Mouse (Mus musculus) CH12.LX (cell line): ENCODE results near the gene Manea. TPM values are rescaled to one million over a fixed set of nuclear protein-coding genes. Genes with fewer than 3 reads are reported as not detected.
"Not testable (repeated sequence)": the region's sequence is repeated elsewhere in the genome, so short reads cannot be mapped to it uniquely, and the experiment has no call there.

Experiments used
- DNase-seq: peaks from one replicate; pipeline ENCODE4 v3.0.0-alpha.2; 2013; ENCODE audit errors: extremely low read depth
- H3K27ac ChIP-seq: 2 replicates; pipeline ENCODE4 v1.5.1; 2012; ENCODE audit warnings: low read depth, mild to moderate bottlenecking, control low read depth, moderate library complexity; ENCODE audit not compliant: insufficient read depth
- H3K27me3 ChIP-seq: replicated peaks from 2 replicates; pipeline ENCODE3; 2012; ENCODE audit warnings: inconsistent platforms
- H3K36me3 ChIP-seq, 2 experiments: replicated peaks in 1 of 2; 2 replicates each; pipeline versions ENCODE3 to v1.6.1; 2012; ENCODE audit warnings: inconsistent platforms in 1 of 2, low read length in 1 of 2, mild to moderate bottlenecking in 1 of 2, mixed read lengths in 1 of 2, moderate library complexity in 1 of 2; ENCODE audit not compliant: control insufficient read depth in 1 of 2, insufficient read depth in 1 of 2
- H3K4me1 ChIP-seq, 2 experiments: 2 replicates each; pipeline ENCODE4 v1.6.1; 2012; ENCODE audit warnings: inconsistent platforms in 1 of 2, moderate library complexity in 1 of 2; ENCODE audit not compliant: insufficient read depth in 2 of 2, control insufficient read depth in 1 of 2
- H3K4me2 ChIP-seq: 2 replicates; pipeline ENCODE4 v1.6.1; 2012; ENCODE audit warnings: low read depth, mild to moderate bottlenecking, control low read depth; ENCODE audit not compliant: poor library complexity, insufficient read depth, severe bottlenecking
- H3K4me3 ChIP-seq, 3 experiments: fragments of 150-350 bp in 1 of 3; sonication (generic) in 1 of 3; replicated peaks in 1 of 3; 2 replicates each; pipeline versions ENCODE3 to v1.5.1; 2011 to 2012; ENCODE audit warnings: low read depth in 2 of 3, low read length in 2 of 3, mild to moderate bottlenecking in 2 of 3, moderate library complexity in 2 of 3, control low read depth in 1 of 3, improper control_type of control experiment in 1 of 3, inconsistent platforms in 1 of 3, mixed read lengths in 1 of 3; ENCODE audit not compliant: poor library complexity in 1 of 3
- H3K79me2 ChIP-seq: replicated peaks from 2 replicates; pipeline ENCODE4 v1.6.1; 2012; ENCODE audit warnings: mild to moderate bottlenecking, moderate library complexity; ENCODE audit not compliant: control insufficient read depth, poor library complexity, insufficient read depth, severe bottlenecking; ENCODE audit errors: extremely low read depth
- H3K9ac ChIP-seq: 2 replicates; pipeline ENCODE4 v1.6.1; 2012; ENCODE audit warnings: low read depth, mild to moderate bottlenecking, control low read depth, moderate library complexity; ENCODE audit not compliant: insufficient read depth
- H3K9me3 ChIP-seq: replicated peaks from 2 replicates; pipeline ENCODE3; 2012; ENCODE audit warnings: low read length, inconsistent platforms, mixed read lengths
- CHD1 ChIP-seq: IDR thresholded peaks from 2 replicates; pipeline ENCODE4 v1.6.1; 2012; ENCODE audit warnings: low read depth, low read length, improper control_type of control experiment, inconsistent platforms
- CHD2 ChIP-seq: IDR thresholded peaks from 2 replicates; pipeline ENCODE4 v1.6.1; 2011; ENCODE audit warnings: low read length, improper control_type of control experiment
- CTCF ChIP-seq, 2 experiments: IDR thresholded peaks in 1 of 2; conservative IDR thresholded peaks in 1 of 2; 2 replicates each; pipeline ENCODE4 v1.5.1; 2011 to 2012; ENCODE audit warnings: low read depth in 2 of 2, low read length in 2 of 2, improper control_type of control experiment in 1 of 2, inconsistent platforms in 1 of 2, mild to moderate bottlenecking in 1 of 2, moderate library complexity in 1 of 2
- E2F4 ChIP-seq: IDR thresholded peaks from 2 replicates; pipeline ENCODE4 v1.6.1; 2011; ENCODE audit warnings: low read depth, low read length, improper control_type of control experiment; ENCODE audit not compliant: insufficient replicate concordance
- ELF1 ChIP-seq: IDR thresholded peaks from 2 replicates; pipeline ENCODE4 v1.6.1; 2014; ENCODE audit warnings: low read depth, mild to moderate bottlenecking, inconsistent platforms, low read length, improper control_type of control experiment
- EP300 ChIP-seq: IDR thresholded peaks from 2 replicates; pipeline ENCODE4 v1.6.1; 2011; ENCODE audit warnings: low read length, improper control_type of control experiment
- ETS1 ChIP-seq: conservative IDR thresholded peaks from 2 replicates; pipeline ENCODE4 v1.6.1; 2012; ENCODE audit warnings: low read depth, mild to moderate bottlenecking, inconsistent platforms, low read length, improper control_type of control experiment, moderate library complexity
- GABPA ChIP-seq: IDR thresholded peaks from 2 replicates; pipeline ENCODE4 v1.6.1; 2012; ENCODE audit warnings: low read depth, low read length, improper control_type of control experiment, inconsistent platforms; ENCODE audit not compliant: insufficient replicate concordance
- IRF4 ChIP-seq: IDR thresholded peaks from 2 replicates; pipeline ENCODE4 v1.6.1; 2014; ENCODE audit warnings: low read depth, mild to moderate bottlenecking, inconsistent platforms, low read length, improper control_type of control experiment
- JUND ChIP-seq: conservative IDR thresholded peaks from 2 replicates; pipeline ENCODE4 v1.6.1; 2011; ENCODE audit warnings: low read depth, low read length, improper control_type of control experiment
- MAFK ChIP-seq: IDR thresholded peaks from 2 replicates; pipeline ENCODE4 v1.6.1; 2011; ENCODE audit warnings: low read length, improper control_type of control experiment; ENCODE audit not compliant: insufficient replicate concordance
- MYC ChIP-seq: IDR thresholded peaks from 2 replicates; pipeline ENCODE4 v1.6.1; 2011; ENCODE audit warnings: low read depth, mild to moderate bottlenecking, improper control_type of control experiment, low read length
- NELFE ChIP-seq: IDR thresholded peaks from 2 replicates; pipeline ENCODE4 v1.6.1; 2011; ENCODE audit warnings: low read depth, low read length, improper control_type of control experiment
- NRF1 ChIP-seq: IDR thresholded peaks from 2 replicates; pipeline ENCODE4 v1.6.1; 2014; ENCODE audit warnings: low read depth, mild to moderate bottlenecking, inconsistent platforms, low read length, improper control_type of control experiment, moderate library complexity
- PAX5 ChIP-seq: IDR thresholded peaks from 2 replicates; pipeline ENCODE4 v1.6.1; 2012; ENCODE audit warnings: low read length, inconsistent platforms, mixed read lengths
- POLR2A ChIP-seq: IDR thresholded peaks from 2 replicates; pipeline ENCODE4 v1.6.1; 2011; ENCODE audit warnings: low read depth, mild to moderate bottlenecking, improper control_type of control experiment, low read length
- POLR2AphosphoS2 ChIP-seq: IDR thresholded peaks from 2 replicates; pipeline ENCODE4 v1.6.1; 2011; ENCODE audit warnings: low read depth, low read length, improper control_type of control experiment
- TCF12 ChIP-seq: IDR thresholded peaks from 2 replicates; pipeline ENCODE4 v1.6.1; 2014; ENCODE audit warnings: low read depth, mild to moderate bottlenecking, inconsistent platforms, low read length, improper control_type of control experiment
- UBTF ChIP-seq: IDR thresholded peaks from 2 replicates; pipeline ENCODE4 v1.6.1; 2012; ENCODE audit warnings: low read depth, mild to moderate bottlenecking, inconsistent platforms, low read length, improper control_type of control experiment, moderate library complexity
- ZC3H11A ChIP-seq: IDR thresholded peaks from 2 replicates; pipeline ENCODE4 v1.6.1; 2012; ENCODE audit warnings: low read depth, mild to moderate bottlenecking, inconsistent platforms, low read length, improper control_type of control experiment
- dilution Hi-C: fragments of 300-500 bp; cut with MboI; formaldehyde crosslinking; loops from 2 replicates; pipeline ENCODE4 v1.14.3; 2020; ENCODE audit warnings: low sequenced_read_pairs; ENCODE audit not compliant: extremely low pct_unique_long_range_greater_than_20kb, extremely low pct_ligation_motif_present
- in situ Hi-C: fragments of 300-500 bp; cut with MboI; formaldehyde crosslinking; loops from 3 replicates; pipeline ENCODE4 v1.14.3; 2019; ENCODE audit warnings: low sequenced_read_pairs, low pct_ligation_motif_present, low pct_unique_long_range_greater_than_20kb, mixed read lengths
- polyA plus RNA-seq: library from polyadenylated mRNA; unstranded; fragments of >175 nt; gene quantifications from 2 replicates; pipeline ENCODE4 v1.2.1, GENCODE M21; 2012; ENCODE audit warnings: low read depth; ENCODE audit not compliant: insufficient read length
- total RNA-seq, 2 experiments: library from RNA; depleted of rRNA; stranded (reverse); fragments of 300-350 nt in 1 of 2; fragments of >200 nt in 1 of 2; gene quantifications; 2 replicates each; pipeline ENCODE4 v1.2.3; 2012 to 2014

Gene Manea
- total and polyA plus RNA-seq, 3 experiments: 30.2 to 59.2 (median 30.7) TPM

DNA sequence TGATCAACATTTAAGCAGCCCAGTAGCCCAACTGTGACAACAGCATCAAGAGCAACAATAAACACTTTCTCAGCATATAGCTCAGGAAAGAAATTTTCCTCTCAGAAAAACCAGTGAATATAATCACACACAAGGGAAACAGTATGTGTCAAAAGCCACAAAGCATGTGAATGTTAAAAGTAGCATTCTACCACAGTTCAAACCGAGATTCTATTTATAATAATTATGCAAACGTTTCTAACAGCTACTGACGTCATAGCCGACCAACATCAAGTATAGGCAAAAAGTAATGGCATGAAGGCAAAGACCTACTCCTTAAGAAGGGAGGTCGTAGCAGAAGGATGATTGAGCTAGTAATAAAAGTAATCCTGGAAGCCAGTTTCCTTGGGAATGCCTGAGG is 8.1 kb downstream of the Manea start (continued):
- TF ChIP-seq NRF1: no peak
- no peak for TF ChIP-seq GABPA
- TF ChIP-seq ETS1: peak; percentile 74
- TF ChIP-seq E2F4: 0 out of 2 replicates have a peak, but pooled peaks have one; percentile 58
- TF ChIP-seq CHD2: no peak
- TF ChIP-seq CHD1: no peak

GRCm38 (mm10) chr4:26336563-26336962 is 10.1 kb downstream of the Manea start:
- H3K4me2 ChIP-seq: no peak overlapping the region
- dilution Hi-C loops: no loop called here
- H3K4me3 ChIP-seq: no peak overlapping the region
- in situ Hi-C loops: no loop called here
- no peak overlapping the region for H3K9ac ChIP-seq
- TF ChIP-seq JUND: no peak
- TF ChIP-seq POLR2A: no peak
- no peak for DNase-seq
- H3K4me1 ChIP-seq: peaks cover 3 to 57% of the 10 kb centered on the region in 2 experiments; a peak in 3 of 4 replicates
- peaks cover 55% of the 10 kb centered on the region for H3K79me2 ChIP-seq
- no peaks in the 10 kb centered on the region for H3K27me3 ChIP-seq
- no peaks in the 10 kb centered on the region for H3K9me3 ChIP-seq
- H3K27ac ChIP-seq: no peak overlapping the region
- H3K36me3 ChIP-seq: peaks cover 3 to 24% of the 10 kb centered on the region in 2 experiments

- H3K27ac ChIP-seq, in situ Hi-C loops, H3K4me1 ChIP-seq, H3K4me3 ChIP-seq, H3K9me3 ChIP-seq, DNase-seq, H3K9ac ChIP-seq, H3K4me2 ChIP-seq, dilution Hi-C loops, H3K27me3 ChIP-seq, H3K79me2 ChIP-seq, H3K36me3 ChIP-seq: not testable (repeated sequence)
Measured at GRCm38 (mm10) chr4:26304731-26305130, 42.0 kb downstream of the Manea start.

- no peak for DNase-seq
- in situ Hi-C loops: no loop called here
Measured at GRCm38 (mm10) chr4:26277112-26277716, 69.5 kb downstream of the Manea start.

More at GRCm38 (mm10) chr4:26277112-26277716, 69.5 kb downstream of the Manea start:
- Histone ChIP-seq H3K4me3 (no peak overlapping the region), H3K9ac (no peak overlapping the region), H3K9me3 (no peaks in the 10 kb centered on the region), H3K4me1 (no peaks in the 10 kb centered on the region), H3K79me2 (no peaks in the 10 kb centered on the region), H3K27ac (no peak overlapping the region), H3K4me2 (no peak overlapping the region), H3K27me3 (no peaks in the 10 kb centered on the region), H3K36me3 (no peaks in the 10 kb centered on the region)
- TF ChIP-seq MYC: no peak
- no peak for TF ChIP-seq NELFE
- no peak for TF ChIP-seq TCF12
- no peak for TF ChIP-seq IRF4
- TF ChIP-seq PAX5: no peak
- no peak for TF ChIP-seq ZC3H11A
- TF ChIP-seq POLR2AphosphoS2: no peak
- TF ChIP-seq CTCF (conservative IDR thresholded peaks at IDR 0.05 in 1 of 2, IDR thresholded peaks at IDR 0.05 in 1 of 2; ENCODE audit: low read depth in 2 of 2, low read length in 2 of 2): no peak
- TF ChIP-seq EP300: no peak
- TF ChIP-seq E2F4: no peak
- TF ChIP-seq CHD1: no peak
- TF ChIP-seq ELF1: no peak
- TF ChIP-seq MAFK: no peak
- no peak for TF ChIP-seq UBTF
- dilution Hi-C loops: no loop called here
